Mouse (Mus musculus): ENCODE measurements around the gene Tmem63b. TPM values are rescaled to one million over a fixed set of nuclear protein-coding genes. Genes with fewer than 3 reads are reported as not detected.

The Tmem63b gene
- polyA plus RNA-seq, 1 experiment from 2014 or later = 30.4 TPM

DNA sequence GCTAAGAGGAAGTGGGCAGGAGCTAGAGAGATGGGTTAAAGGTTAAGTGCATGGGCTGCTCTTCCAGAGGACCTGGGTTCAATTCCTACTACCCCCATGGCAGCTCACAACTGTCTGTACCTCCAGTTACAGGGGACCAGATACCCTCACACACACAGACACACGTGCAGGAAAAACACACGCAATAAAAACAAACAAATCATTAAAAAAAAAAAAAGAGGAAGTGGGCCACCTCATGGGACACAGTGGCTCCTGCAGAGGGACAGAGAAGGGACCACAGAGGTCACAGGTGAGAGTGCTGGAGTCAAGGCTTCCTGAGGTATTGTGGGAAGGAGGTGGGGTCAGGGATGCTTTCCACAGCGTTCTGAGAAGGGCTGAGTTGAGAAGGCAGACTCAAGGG, 24.8 kb upstream of the Tmem63b start:
- Histone ChIP-seq H3K36me3 (ENCODE audit: control insufficient read depth, insufficient read depth, low read length) (no peaks in the 10 kb centered on the region), H3K9ac (ENCODE audit: low read depth, low read length) (no peak overlapping the region), H3K27ac (replicated peaks; ENCODE audit: low read depth, low read length) (no peak overlapping the region), H3K9me3 (ENCODE audit: control insufficient read depth, low read length) (no peaks in the 10 kb centered on the region), H3K4me2 (ENCODE audit: low read depth, low read length) (no peak overlapping the region), H3K4me3 (ENCODE audit: low read depth, low read length) (no peak overlapping the region), H3K27me3 (replicated peaks; ENCODE audit: control insufficient read depth, insufficient read depth, low read length) (no peaks in the 10 kb centered on the region), H3K4me1 (ENCODE audit: control insufficient read depth, insufficient read depth, low read length) (no peaks in the 10 kb centered on the region)
- ATAC-seq (ENCODE audit: low read depth) = no peak
- 49% methylated on average over 3 of the region's 3 CpGs for WGBS
- DNase-seq (ENCODE audit: low spot score) = no peak

DNA sequence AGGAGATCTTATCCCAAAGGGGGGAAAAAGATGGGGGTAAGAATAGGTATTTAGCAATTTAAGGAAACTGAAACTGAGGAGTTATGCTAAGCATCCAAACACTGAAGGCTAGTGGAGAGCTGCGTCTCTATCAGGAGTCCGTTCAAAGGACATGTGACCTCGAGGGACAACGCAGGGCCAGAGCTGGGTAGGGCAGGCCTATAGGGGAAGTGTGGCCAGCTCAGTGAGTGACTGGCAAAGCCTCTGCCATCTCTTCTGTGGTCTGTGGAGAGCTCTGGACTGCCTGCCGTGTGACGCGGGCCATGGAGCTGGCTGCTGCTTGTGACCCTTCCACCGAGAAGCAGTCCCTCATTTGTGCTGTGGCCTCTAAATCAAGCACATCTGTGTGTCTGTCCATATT, 23.7 kb upstream of the Tmem63b start:
- no peaks in the 10 kb centered on the region for H3K36me3 ChIP-seq (ENCODE audit: control insufficient read depth, insufficient read depth, low read length)
- no peak overlapping the region for H3K27ac ChIP-seq (replicated peaks; ENCODE audit: low read depth, low read length)
- no peak overlapping the region for H3K9ac ChIP-seq (ENCODE audit: low read depth, low read length)
- H3K4me1 ChIP-seq (ENCODE audit: control insufficient read depth, insufficient read depth, low read length) = no peaks in the 10 kb centered on the region
- H3K27me3 ChIP-seq (replicated peaks; ENCODE audit: control insufficient read depth, insufficient read depth, low read length) = no peaks in the 10 kb centered on the region
- WGBS = 75% methylated on average over 8 of the region's 8 CpGs
- no peak overlapping the region for H3K4me3 ChIP-seq (ENCODE audit: low read depth, low read length)
- DNase-seq (ENCODE audit: low spot score) (no peak), ATAC-seq (ENCODE audit: low read depth) (no peak)
- no peak overlapping the region for H3K4me2 ChIP-seq (ENCODE audit: low read depth, low read length)
- no peaks in the 10 kb centered on the region for H3K9me3 ChIP-seq (ENCODE audit: control insufficient read depth, low read length)

DNA sequence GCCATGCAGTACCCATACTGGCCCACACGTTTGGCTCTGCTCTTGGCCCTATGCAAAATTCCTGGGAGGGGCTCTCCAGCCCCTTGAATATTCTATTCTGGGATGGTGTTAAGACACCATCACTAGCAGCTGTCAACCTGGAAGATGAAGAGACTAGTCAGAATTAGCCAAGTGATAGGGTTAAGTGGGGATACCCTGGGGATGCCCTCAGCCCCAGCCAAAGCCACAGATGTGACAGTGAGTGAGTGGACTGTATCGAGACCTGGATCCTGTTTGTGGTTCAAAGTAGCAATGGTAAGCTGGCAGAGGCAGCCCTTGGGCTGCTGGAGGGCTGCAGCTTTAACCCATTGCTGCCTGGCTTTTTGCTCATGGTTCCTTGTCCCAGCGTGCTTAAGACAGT, 23.1 kb upstream of the Tmem63b start:
- Histone ChIP-seq H3K36me3 (ENCODE audit: control insufficient read depth, insufficient read depth, low read length) (no peaks in the 10 kb centered on the region), H3K4me2 (ENCODE audit: low read depth, low read length) (no peak overlapping the region), H3K9me3 (ENCODE audit: control insufficient read depth, low read length) (no peaks in the 10 kb centered on the region), H3K9ac (ENCODE audit: low read depth, low read length) (no peak overlapping the region), H3K4me3 (ENCODE audit: low read depth, low read length) (no peak overlapping the region), H3K27me3 (replicated peaks; ENCODE audit: control insufficient read depth, insufficient read depth, low read length) (no peaks in the 10 kb centered on the region), H3K4me1 (ENCODE audit: control insufficient read depth, insufficient read depth, low read length) (no peaks in the 10 kb centered on the region), H3K27ac (replicated peaks; ENCODE audit: low read depth, low read length) (no peak overlapping the region)
- ATAC-seq (ENCODE audit: low read depth) (no peak), DNase-seq (ENCODE audit: low spot score) (no peak)
- 27% methylated on average over 3 of the region's 3 CpGs for WGBS

DNA sequence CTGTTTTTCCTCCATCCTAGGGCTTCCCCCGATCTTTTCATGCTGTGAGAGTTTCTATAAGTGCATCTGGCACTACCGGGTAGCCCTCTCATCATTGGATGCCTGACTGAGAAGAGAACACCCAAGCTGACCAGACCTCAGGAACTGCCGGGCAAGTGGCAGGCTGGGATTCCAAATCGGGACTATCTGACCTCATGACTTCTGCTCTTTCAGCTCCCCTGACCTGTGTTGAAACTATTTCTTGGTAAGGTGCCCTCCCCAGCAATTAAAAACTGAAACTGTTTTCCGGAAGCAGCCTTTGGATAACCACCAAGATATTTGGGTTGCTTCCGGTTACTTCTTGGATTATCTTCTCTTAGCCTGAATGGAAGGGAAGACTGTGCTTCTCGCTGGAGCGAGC, 21.5 kb upstream of the Tmem63b start:
- H3K4me2 ChIP-seq (ENCODE audit: low read depth, low read length) = no peak overlapping the region
- DNase-seq (ENCODE audit: low spot score) = no peak
- no peaks in the 10 kb centered on the region for H3K36me3 ChIP-seq (ENCODE audit: control insufficient read depth, insufficient read depth, low read length)
- H3K4me1 ChIP-seq (ENCODE audit: control insufficient read depth, insufficient read depth, low read length) = no peaks in the 10 kb centered on the region
- no peak overlapping the region for H3K27ac ChIP-seq (replicated peaks; ENCODE audit: low read depth, low read length)
- ATAC-seq (ENCODE audit: low read depth) = no peak
- 88% methylated on average over 8 of the region's 8 CpGs for WGBS
- H3K27me3 ChIP-seq (replicated peaks; ENCODE audit: control insufficient read depth, insufficient read depth, low read length) = no peaks in the 10 kb centered on the region
- no peaks in the 10 kb centered on the region for H3K9me3 ChIP-seq (ENCODE audit: control insufficient read depth, low read length)
- no peak overlapping the region for H3K4me3 ChIP-seq (ENCODE audit: low read depth, low read length)
- H3K9ac ChIP-seq (ENCODE audit: low read depth, low read length) = no peak overlapping the region

- no peak overlapping the region for H3K4me2 ChIP-seq (ENCODE audit: low read depth, low read length)
- no peak overlapping the region for H3K27ac ChIP-seq (replicated peaks; ENCODE audit: low read depth, low read length)
- no peak overlapping the region for H3K4me3 ChIP-seq (ENCODE audit: low read depth, low read length)
- DNase-seq (ENCODE audit: low spot score) (no peak), ATAC-seq (ENCODE audit: low read depth) (no peak)
- H3K9me3 ChIP-seq (ENCODE audit: control insufficient read depth, low read length) = no peaks in the 10 kb centered on the region
- H3K4me1 ChIP-seq (ENCODE audit: control insufficient read depth, insufficient read depth, low read length) = no peaks in the 10 kb centered on the region
- H3K9ac ChIP-seq (ENCODE audit: low read depth, low read length) = no peak overlapping the region
- no peaks in the 10 kb centered on the region for H3K36me3 ChIP-seq (ENCODE audit: control insufficient read depth, insufficient read depth, low read length)
- WGBS = 32% methylated on average over 3 of the region's 3 CpGs
- H3K27me3 ChIP-seq (replicated peaks; ENCODE audit: control insufficient read depth, insufficient read depth, low read length) = no peaks in the 10 kb centered on the region
Measured at GRCm38 (mm10) chr17:45707376-45707775, 20.7 kb upstream of the Tmem63b start.

- DNase-seq (ENCODE audit: low spot score) = no peak
- H3K27me3 ChIP-seq (replicated peaks; ENCODE audit: control insufficient read depth, insufficient read depth, low read length) = no peaks in the 10 kb centered on the region
- WGBS = 80% methylated on average over 5 of the region's 5 CpGs
- no peaks in the 10 kb centered on the region for H3K36me3 ChIP-seq (ENCODE audit: control insufficient read depth, insufficient read depth, low read length)
- H3K4me3 ChIP-seq (ENCODE audit: low read depth, low read length) = no peak overlapping the region
- no peaks in the 10 kb centered on the region for H3K9me3 ChIP-seq (ENCODE audit: control insufficient read depth, low read length)
- H3K4me1 ChIP-seq (ENCODE audit: control insufficient read depth, insufficient read depth, low read length) = no peaks in the 10 kb centered on the region
- ATAC-seq (ENCODE audit: low read depth) = no peak
- no peak overlapping the region for H3K27ac ChIP-seq (replicated peaks; ENCODE audit: low read depth, low read length)
- no peak overlapping the region for H3K4me2 ChIP-seq (ENCODE audit: low read depth, low read length)
- no peak overlapping the region for H3K9ac ChIP-seq (ENCODE audit: low read depth, low read length)
Measured at GRCm38 (mm10) chr17:45706796-45707195, 20.1 kb upstream of the Tmem63b start.

DNA sequence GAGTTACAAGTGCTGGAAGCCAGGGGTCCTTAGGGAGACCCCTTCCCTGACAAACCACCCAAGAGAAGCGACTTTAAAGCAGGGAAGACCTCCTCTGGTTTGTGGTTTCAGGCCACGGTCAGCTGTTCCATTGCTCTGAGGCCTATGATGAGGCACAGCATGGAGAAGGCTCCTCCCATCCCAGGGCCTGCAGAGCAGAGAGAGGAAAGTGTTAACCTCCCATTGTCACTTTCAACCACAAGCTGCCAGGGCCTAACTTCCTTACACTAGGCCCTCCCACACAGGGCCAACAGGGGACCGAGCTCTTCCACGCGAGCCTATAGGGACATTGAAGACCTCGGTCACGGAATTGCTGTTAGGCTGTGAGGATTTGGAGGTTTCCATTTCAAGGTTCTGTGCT, 16.5 kb upstream of the Tmem63b start:
- H3K4me1 ChIP-seq (ENCODE audit: control insufficient read depth, insufficient read depth, low read length) = no peaks in the 10 kb centered on the region
- no peak overlapping the region for H3K4me3 ChIP-seq (ENCODE audit: low read depth, low read length)
- ATAC-seq (ENCODE audit: low read depth) = no peak
- H3K27ac ChIP-seq (replicated peaks; ENCODE audit: low read depth, low read length) = no peak overlapping the region
- peaks cover 4% of the 10 kb centered on the region for H3K36me3 ChIP-seq (ENCODE audit: control insufficient read depth, insufficient read depth, low read length)
- no peak overlapping the region for H3K9ac ChIP-seq (ENCODE audit: low read depth, low read length)
- no peak for DNase-seq (ENCODE audit: low spot score)
- H3K4me2 ChIP-seq (ENCODE audit: low read depth, low read length) = no peak overlapping the region
- H3K27me3 ChIP-seq (replicated peaks; ENCODE audit: control insufficient read depth, insufficient read depth, low read length) = no peaks in the 10 kb centered on the region
- no peaks in the 10 kb centered on the region for H3K9me3 ChIP-seq (ENCODE audit: control insufficient read depth, low read length)
- 58% methylated on average over 7 of the region's 7 CpGs for WGBS

DNA sequence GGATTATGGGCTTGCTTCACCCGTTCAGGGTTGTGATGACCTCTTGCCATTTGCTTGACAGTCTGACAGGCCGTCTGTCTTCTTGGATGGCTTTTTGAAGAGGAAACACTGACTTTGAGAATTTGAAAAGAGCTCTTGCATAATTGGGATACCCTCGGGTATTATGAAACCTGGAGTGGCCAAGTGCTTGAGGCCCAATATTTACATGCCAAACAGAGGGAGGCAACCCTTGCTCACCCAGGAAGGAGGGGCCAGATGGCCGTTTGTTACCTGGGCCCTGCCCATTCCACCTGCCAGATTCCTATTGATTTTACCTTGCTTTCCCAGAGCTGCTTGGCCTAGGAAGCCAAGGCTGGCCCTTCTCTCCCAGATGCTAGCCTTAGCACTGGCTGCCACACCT, 15.5 kb upstream of the Tmem63b start:
- no peak for ATAC-seq (ENCODE audit: low read depth)

GRCm38 (mm10) chr17:45701236-45701591, 14.5 kb upstream of the Tmem63b start:
- Histone ChIP-seq H3K9me3 (ENCODE audit: control insufficient read depth, low read length) (no peaks in the 10 kb centered on the region), H3K4me2 (ENCODE audit: low read depth, low read length) (no peak overlapping the region), H3K27me3 (replicated peaks; ENCODE audit: control insufficient read depth, insufficient read depth, low read length) (no peaks in the 10 kb centered on the region), H3K27ac (replicated peaks; ENCODE audit: low read depth, low read length) (0 out of 2 replicates have a peak overlapping the region, but pooled peaks have one; percentile 6), H3K4me1 (ENCODE audit: control insufficient read depth, insufficient read depth, low read length) (no peaks in the 10 kb centered on the region), H3K9ac (ENCODE audit: low read depth, low read length) (no peak overlapping the region), H3K4me3 (ENCODE audit: low read depth, low read length) (no peak overlapping the region), H3K36me3 (ENCODE audit: control insufficient read depth, insufficient read depth, low read length) (peaks cover 18% of the 10 kb centered on the region)
- 68% methylated on average over 9 of the region's 9 CpGs for WGBS
- DNase-seq (ENCODE audit: low spot score) (no peak), ATAC-seq (ENCODE audit: low read depth) (peak; percentile 41; the same call in 1 of the 2 replicates)

More for the DNA sequence above, 15.5 kb upstream of the Tmem63b start:
- no peak overlapping the region for H3K27ac ChIP-seq (replicated peaks; ENCODE audit: low read depth, low read length)
- peaks cover 12% of the 10 kb centered on the region for H3K36me3 ChIP-seq (ENCODE audit: control insufficient read depth, insufficient read depth, low read length)
- DNase-seq (ENCODE audit: low spot score) = no peak
- H3K4me3 ChIP-seq (ENCODE audit: low read depth, low read length) = no peak overlapping the region
- H3K9me3 ChIP-seq (ENCODE audit: control insufficient read depth, low read length) = no peaks in the 10 kb centered on the region
- H3K27me3 ChIP-seq (replicated peaks; ENCODE audit: control insufficient read depth, insufficient read depth, low read length) = no peaks in the 10 kb centered on the region
- no peak overlapping the region for H3K9ac ChIP-seq (ENCODE audit: low read depth, low read length)
- H3K4me2 ChIP-seq (ENCODE audit: low read depth, low read length) = no peak overlapping the region
- no peaks in the 10 kb centered on the region for H3K4me1 ChIP-seq (ENCODE audit: control insufficient read depth, insufficient read depth, low read length)
- WGBS = 48% methylated on average over 4 of the region's 4 CpGs

Measured in embryonic facial prominence, embryonic 14.5 days (tissue).